Mouse (Mus musculus): Measurements from ENCODE around the gene Arhgap24. TPM values are rescaled to one million over a fixed set of nuclear protein-coding genes. Genes with fewer than 3 reads are reported as not detected.

Arhgap24 gene
- polyA plus RNA-seq, 1 experiment: 12.5 TPM

DNA sequence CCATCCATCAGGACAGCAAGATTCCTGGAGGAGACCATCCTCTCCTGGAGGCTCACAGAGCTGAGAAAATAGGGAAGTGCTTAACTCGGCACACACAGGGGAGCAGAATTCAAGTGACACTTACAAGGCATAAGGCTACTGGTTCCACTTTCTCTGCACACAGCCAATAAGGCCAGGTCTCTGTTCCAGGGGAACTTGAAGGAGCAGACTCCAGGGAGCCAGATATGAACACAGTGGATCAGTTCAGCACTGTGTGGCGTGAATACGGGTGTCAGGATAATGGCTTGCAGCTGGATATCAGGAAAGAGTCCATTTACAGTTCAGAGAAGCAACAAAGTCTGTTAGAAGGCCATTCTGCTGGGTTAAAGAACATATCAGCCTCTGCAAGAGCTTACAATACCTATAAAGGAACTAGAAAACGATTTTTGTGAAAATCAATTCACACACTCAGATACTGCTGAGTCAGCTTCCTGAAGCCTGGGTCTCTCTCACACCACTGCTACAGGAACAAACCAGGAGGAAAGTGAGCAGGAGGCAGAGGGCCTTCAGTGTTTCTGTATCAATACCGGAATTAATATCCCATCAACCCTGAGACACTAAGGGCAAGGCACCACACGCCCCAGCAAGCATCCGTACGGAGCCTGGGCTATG lies 466.0 kb downstream of the Arhgap24 start:
- H3K36me3 ChIP-seq (ENCODE audit: control insufficient read depth, insufficient read depth): no peaks in the 10 kb centered on the region
- no peaks in the 10 kb centered on the region for H3K79me2 ChIP-seq (ENCODE audit: control insufficient read depth, insufficient read depth)
- no peak overlapping the region for H3ac ChIP-seq (ENCODE audit: control insufficient read depth, insufficient read length)
- H3K4me2 ChIP-seq (ENCODE audit: low read depth): no peak overlapping the region
- H3K27me3 ChIP-seq (ENCODE audit: control insufficient read depth, insufficient read depth, insufficient read length): no peaks in the 10 kb centered on the region
- H3K4me3 ChIP-seq: no peak overlapping the region
- TF ChIP-seq SRF (IDR thresholded peaks at IDR 0.05; ENCODE audit: control insufficient read depth, insufficient read length, low read depth) (no peak), TCF12 (IDR thresholded peaks at IDR 0.05; ENCODE audit: insufficient read depth, poor library complexity, severe bottlenecking) (no peak), MAX (IDR thresholded peaks at IDR 0.05; ENCODE audit: low read depth) (no peak), MYOG (IDR thresholded peaks at IDR 0.05; ENCODE audit: control insufficient read depth in 1 of 3, insufficient read depth in 1 of 3, insufficient read length in 2 of 3, low read depth in 2 of 3) (no peak), REST (IDR thresholded peaks at IDR 0.05; ENCODE audit: insufficient read depth, insufficient read length) (no peak), POLR2AphosphoS2 (IDR thresholded peaks at IDR 0.05; ENCODE audit: insufficient read length, low read depth) (no peak), USF1 (IDR thresholded peaks at IDR 0.05; ENCODE audit: low read depth) (no peak), MYOD1 (IDR thresholded peaks at IDR 0.05; ENCODE audit: control insufficient read depth in 1 of 3, insufficient read length in 2 of 3, low read depth in 2 of 3) (no peak), POLR2A (IDR thresholded peaks at IDR 0.05; ENCODE audit: insufficient read length, low read depth) (no peak), TCF3 (IDR thresholded peaks at IDR 0.05; ENCODE audit: insufficient read length, low read depth) (no peak), CEBPB (IDR thresholded peaks at IDR 0.05; ENCODE audit: insufficient read depth, poor library complexity, severe bottlenecking) (no peak), E2F4 (IDR thresholded peaks at IDR 0.05; ENCODE audit: insufficient read depth) (no peak)

Data from myocyte (in vitro differentiated cells).